Mouse (Mus musculus) kidney, adult 9 months (tissue): Measurements from ENCODE around the gene Socs1.

ENCODE experiments used
- DNase-seq: peaks from one replicate; pipeline ENCODE4 v3.0.0; 2022

Socs1 gene

GRCm38 (mm10) chr16:10756168-10756567 is 29.2 kb downstream of the Socs1 start:
- DNase-seq = no peak

DNA sequence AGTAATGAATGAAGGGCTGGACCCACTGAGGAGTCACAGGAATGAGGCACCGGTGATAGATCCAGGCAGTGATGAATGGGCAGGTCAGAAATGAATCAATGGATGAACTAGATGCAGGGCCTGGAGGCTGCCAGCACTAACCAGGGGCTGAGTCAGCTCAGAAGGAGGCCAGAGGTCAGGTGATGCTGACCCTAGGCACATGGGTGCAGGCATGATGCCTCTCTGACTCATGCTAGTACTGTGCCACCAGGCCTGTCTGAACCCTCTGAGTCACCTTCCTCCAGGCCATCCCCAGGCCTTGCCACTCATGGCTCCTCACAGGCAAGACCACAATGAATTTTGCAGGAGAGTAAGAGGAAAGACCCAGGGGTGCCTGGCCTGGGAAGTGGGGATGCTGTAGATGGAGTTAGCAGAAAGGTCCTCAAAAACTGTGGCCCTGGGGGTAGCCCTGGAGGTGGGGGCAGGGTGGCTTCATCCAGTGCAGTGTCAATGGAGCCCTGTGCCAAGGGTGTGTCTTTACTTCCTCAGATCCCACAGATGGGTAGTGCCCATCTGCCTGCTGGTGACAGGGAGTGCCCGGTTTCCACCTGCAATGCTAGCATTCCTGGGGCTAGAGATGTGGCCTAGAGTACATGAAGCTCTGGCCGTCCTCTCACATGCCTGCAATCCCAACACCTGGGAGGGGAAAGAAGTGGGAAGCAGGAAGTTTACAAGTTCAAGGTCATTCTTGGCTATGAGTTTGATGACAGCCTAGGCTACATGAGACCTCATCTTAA is 30.6 kb downstream of the Socs1 start:
- no peak for DNase-seq

- DNase-seq = no peak
Observed at GRCm38 (mm10) chr16:10749824-10750223, 35.5 kb downstream of the Socs1 start.

GRCm38 (mm10) chr16:10749226-10749625 is 36.1 kb downstream of the Socs1 start:
- no peak for DNase-seq

DNA sequence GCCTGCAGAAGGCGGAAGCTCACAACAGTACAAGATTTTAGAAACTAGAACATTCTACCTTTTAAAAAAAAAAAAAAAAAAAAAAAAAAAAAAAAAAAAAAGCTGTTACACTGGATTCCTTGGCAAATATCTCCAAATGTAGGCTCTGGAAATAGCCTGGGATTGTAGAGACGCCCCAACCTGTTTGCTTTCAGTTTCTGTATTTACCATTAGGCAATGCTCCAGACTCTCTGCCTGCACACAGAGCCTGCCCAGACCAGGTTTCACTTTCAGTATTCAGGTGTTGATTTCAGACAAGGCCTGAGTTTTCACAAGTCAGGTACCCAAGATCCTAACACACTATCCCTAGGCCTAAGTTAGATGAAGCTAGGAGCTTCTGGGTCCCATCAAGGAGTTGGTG is 44.3 kb downstream of the Socs1 start:
- DNase-seq = peak; percentile 70

DNA sequence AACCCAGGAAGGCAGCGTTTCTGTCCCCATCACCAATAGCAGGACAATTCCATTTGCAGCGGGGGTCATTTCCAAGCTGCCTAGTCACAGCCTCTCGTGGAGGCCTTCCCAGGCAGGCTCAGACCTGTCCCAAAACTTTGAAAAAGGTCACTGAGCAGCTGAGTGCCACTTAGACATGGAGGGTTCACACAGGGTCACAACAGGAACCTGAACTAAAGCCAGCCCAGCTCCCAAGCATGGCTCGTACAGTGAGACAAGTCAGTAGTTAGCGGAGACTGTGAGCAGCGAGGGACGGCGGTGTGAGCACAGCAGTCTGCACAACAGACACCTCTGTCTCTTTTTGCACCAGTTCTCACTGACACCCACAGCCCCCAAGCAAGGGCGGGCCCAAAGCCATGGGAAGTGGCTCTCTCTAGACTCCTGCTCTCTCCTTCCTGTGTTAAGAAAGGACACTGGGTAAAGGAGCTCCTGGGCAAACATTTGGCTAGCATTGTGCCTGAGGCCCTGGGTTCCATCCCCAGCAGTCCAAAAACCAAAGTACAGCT is 45.4 kb downstream of the Socs1 start:
- DNase-seq = peak; percentile 38

- no peak for DNase-seq
Observed at GRCm38 (mm10) chr16:10738866-10739265, 46.5 kb downstream of the Socs1 start.

DNA sequence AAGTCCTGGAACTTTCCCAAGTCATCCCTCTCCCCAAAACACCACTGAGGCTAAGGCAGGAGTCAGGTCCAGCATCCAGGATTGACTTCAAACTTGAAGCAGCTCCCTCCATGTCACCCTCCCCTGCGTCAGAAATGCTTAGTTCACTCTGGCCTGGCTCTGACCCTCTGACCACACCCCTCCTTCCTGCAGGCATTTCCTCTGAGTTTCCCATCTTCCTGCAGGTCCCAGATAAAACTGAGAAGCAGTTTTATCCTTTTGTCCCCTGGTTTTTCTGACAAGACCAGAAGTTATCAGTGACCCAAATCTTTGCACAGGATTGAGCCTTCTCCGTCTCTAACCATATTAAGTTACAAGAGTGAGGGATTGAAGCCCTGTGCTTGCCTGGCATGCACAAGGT is 47.8 kb downstream of the Socs1 start:
- DNase-seq = peak; percentile 69

GRCm38 (mm10) chr16:10736364-10736763 is 49.0 kb downstream of the Socs1 start:
- DNase-seq = no peak

- peak; percentile 32 for DNase-seq
Observed at GRCm38 (mm10) chr16:10735781-10736180, 49.6 kb downstream of the Socs1 start.

GRCm38 (mm10) chr16:10732421-10732820 is 52.9 kb downstream of the Socs1 start:
- no peak for DNase-seq
